Mouse (Mus musculus) c-Kit-negative CD71-positive TER-119-positive erythroid progenitor cells, embryonic 14.5 days (primary cell): ENCODE measurements around the gene Fkbp5.

ENCODE experiments used
- DNase-seq: peaks from one replicate; pipeline ENCODE4 v3.0.0-alpha.2; 2013; ENCODE audit warnings: low read depth, low spot score

Gene Fkbp5

GRCm38 (mm10) chr17:28460388-28460787 lies 56.9 kb downstream of the Fkbp5 start:
- DNase-seq: no peak

- no peak for DNase-seq
Observed at GRCm38 (mm10) chr17:28455098-28455497, 62.2 kb downstream of the Fkbp5 start.

- DNase-seq: no peak
Observed at GRCm38 (mm10) chr17:28452889-28453288, 64.4 kb downstream of the Fkbp5 start.

GRCm38 (mm10) chr17:28451914-28452313 lies 65.4 kb downstream of the Fkbp5 start:
- no peak for DNase-seq

GRCm38 (mm10) chr17:28451487-28451886 lies 65.8 kb downstream of the Fkbp5 start:
- no peak for DNase-seq

GRCm38 (mm10) chr17:28448225-28448624 lies 69.1 kb downstream of the Fkbp5 start:
- DNase-seq: no peak

GRCm38 (mm10) chr17:28447789-28448188 lies 69.5 kb downstream of the Fkbp5 start:
- no peak for DNase-seq

- no peak for DNase-seq
Observed at GRCm38 (mm10) chr17:28446820-28447168, 70.5 kb downstream of the Fkbp5 start.

- DNase-seq: no peak
Observed at GRCm38 (mm10) chr17:28445886-28446819, 71.2 kb downstream of the Fkbp5 start.

- no peak for DNase-seq
Observed at GRCm38 (mm10) chr17:28442661-28443060, 74.7 kb downstream of the Fkbp5 start.

GRCm38 (mm10) chr17:28438342-28439115 lies 78.8 kb downstream of the Fkbp5 start:
- no peak for DNase-seq

GRCm38 (mm10) chr17:28437938-28438337 lies 79.4 kb downstream of the Fkbp5 start:
- no peak for DNase-seq

GRCm38 (mm10) chr17:28434921-28435485 lies 82.3 kb downstream of the Fkbp5 start:
- no peak for DNase-seq

- DNase-seq: no peak
Observed at GRCm38 (mm10) chr17:28433029-28433428, 84.3 kb downstream of the Fkbp5 start.

GRCm38 (mm10) chr17:28431931-28432335 lies 85.4 kb downstream of the Fkbp5 start:
- DNase-seq: no peak

GRCm38 (mm10) chr17:28431038-28431437 lies 86.3 kb downstream of the Fkbp5 start:
- no peak for DNase-seq

GRCm38 (mm10) chr17:28428474-28429258 lies 88.7 kb downstream of the Fkbp5 start:
- DNase-seq: no peak

- DNase-seq: no peak
Observed at GRCm38 (mm10) chr17:28427666-28428065, 89.7 kb downstream of the Fkbp5 start.

- no peak for DNase-seq
Observed at GRCm38 (mm10) chr17:28424373-28424772, 93.0 kb downstream of the Fkbp5 start.

- DNase-seq: no peak
Observed at GRCm38 (mm10) chr17:28421071-28421470, 96.3 kb downstream of the Fkbp5 start.

- no peak for DNase-seq
Observed at GRCm38 (mm10) chr17:28420229-28421051, 96.9 kb downstream of the Fkbp5 start.
